Mouse (Mus musculus) liver, embryonic 14.5 days (tissue): ENCODE results near the gene Sh3pxd2b.

Experiments
- CTCF ChIP-seq: IDR thresholded peaks from 2 replicates; pipeline ENCODE4 v1.5.1; 2016; ENCODE audit warnings: antibody characterized with exemption, low read depth, control low read depth
- EP300 ChIP-seq: IDR thresholded peaks from 2 replicates; pipeline ENCODE4 v1.6.1; 2016; ENCODE audit warnings: antibody characterized with exemption, low read depth

DNA sequence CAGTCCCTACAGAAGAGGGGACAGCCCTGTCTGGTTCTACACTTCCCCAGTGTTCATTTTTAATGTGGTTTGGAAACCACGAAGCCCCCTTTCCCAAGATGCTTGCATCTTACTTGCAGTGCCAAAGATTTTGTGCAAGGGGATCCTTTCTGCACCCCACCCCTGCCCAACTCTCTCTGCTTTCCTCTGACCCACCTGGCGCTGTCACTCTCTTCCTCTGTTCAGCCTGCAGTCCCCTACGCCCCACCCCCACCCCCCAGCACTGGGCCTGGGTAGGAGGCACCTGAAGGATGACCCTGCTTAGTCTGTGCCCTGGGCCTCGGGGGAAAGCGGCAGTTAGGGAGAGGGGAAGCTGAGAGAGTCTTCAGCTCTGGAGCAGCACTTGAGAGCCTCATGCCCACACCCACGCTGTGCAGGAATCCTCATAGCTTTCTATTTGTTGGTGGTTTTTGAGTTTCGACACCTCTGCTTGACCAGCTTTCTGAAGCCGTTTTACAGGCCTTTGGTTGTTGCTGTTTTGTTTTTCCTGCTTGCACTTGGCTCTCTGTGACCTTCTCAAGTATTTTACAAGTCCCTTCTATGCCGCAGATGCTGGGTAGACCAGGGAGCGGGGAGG lies 77.5 kb downstream of the Sh3pxd2b start:
- TF ChIP-seq CTCF (no peak), EP300 (no peak)
